8 mouse cellular contexts compared by ENCODE assay signal in genomic region chr7:6363047-6363488, GRCm38 (mm10). TPM values are rescaled to one million over a fixed set of nuclear protein-coding genes. Genes with fewer than 3 reads are reported as not detected.
DNase-seq lines count a peak whose midpoint lies in the region; ATAC-seq and TF ChIP-seq lines count a peak whose summit lies in the region.

Gene Zfp78, plus strand, starts transcription at chr7:6363280.

- H3K9me3 ChIP-seq in forebrain, embryonic 16.5 days (ENCODE audit: control insufficient read depth, low read length): no peaks in the 10 kb centered on the region
- no peaks in the 10 kb centered on the region for H3K9me3 ChIP-seq in intestine, postnatal 0 days (ENCODE audit: control insufficient read depth)

- TF ChIP-seq CTCF in intestine, postnatal 0 days (IDR thresholded peaks at IDR 0.05; ENCODE audit: low read depth): peak; percentile 57

- peak within 1 kb of the TSS; percentile 98 for H3K27ac ChIP-seq in forebrain, embryonic 16.5 days (ENCODE audit: low read length)
- H3K27ac ChIP-seq in intestine, postnatal 0 days (ENCODE audit: low read depth, low read length): peak within 1 kb of the TSS; percentile 76

- DNase-seq in spleen, postnatal 4 days (ENCODE audit: low spot score in 2 of 2): peak; percentile 78 to 86
- no peak for DNase-seq in spleen, adult 12 weeks (ENCODE audit: low spot score)
- DNase-seq in brain, adult 2 months (ENCODE audit: low read depth, low spot score): peak; percentile 99
- peak; percentile 88 for DNase-seq in lung, postnatal 25 days (ENCODE audit: low spot score)
- peak; percentile 90 to 92 for DNase-seq in right cerebral cortex, postnatal 10 days (ENCODE audit: low spot score in 2 of 2)
- DNase-seq in cerebellum, adult 11-12 months: no peak

- peak; percentile 83 for ATAC-seq in forebrain, embryonic 16.5 days
- ATAC-seq in intestine, postnatal 0 days: peak; percentile 82

- under 1% methylated on average over 23 of the region's 23 CpGs for WGBS in forebrain, embryonic 16.5 days
- under 1% methylated on average over 23 of the region's 23 CpGs for WGBS in intestine, postnatal 0 days

- peak within 1 kb of the TSS; percentile 79 for H3K9ac ChIP-seq in forebrain, embryonic 16.5 days (replicated peaks; ENCODE audit: low read depth, low read length)
- H3K9ac ChIP-seq in intestine, postnatal 0 days (ENCODE audit: low read depth, low read length): peak within 1 kb of the TSS; percentile 50

- H3K36me3 ChIP-seq in forebrain, embryonic 16.5 days (ENCODE audit: control insufficient read depth, insufficient read depth): no peaks in the 10 kb centered on the region
- no peaks in the 10 kb centered on the region for H3K36me3 ChIP-seq in intestine, postnatal 0 days (ENCODE audit: control insufficient read depth, insufficient read depth)

- peak within 1 kb of the TSS; percentile 69 for H3K4me2 ChIP-seq in forebrain, embryonic 16.5 days (ENCODE audit: low read length)
- H3K4me2 ChIP-seq in intestine, postnatal 0 days (replicated peaks; ENCODE audit: low read depth): peak within 1 kb of the TSS; percentile 74

- H3K4me3 ChIP-seq in forebrain, embryonic 16.5 days (replicated peaks; ENCODE audit: low read length): peak within 1 kb of the TSS; percentile 57
- peak within 1 kb of the TSS; percentile 50 for H3K4me3 ChIP-seq in intestine, postnatal 0 days (ENCODE audit: low read depth, low read length)

- H3K27me3 ChIP-seq in forebrain, embryonic 16.5 days (replicated peaks; ENCODE audit: control insufficient read depth, insufficient read depth, low read length): no peaks in the 10 kb centered on the region
- no peaks in the 10 kb centered on the region for H3K27me3 ChIP-seq in intestine, postnatal 0 days (replicated peaks; ENCODE audit: control insufficient read depth, insufficient read depth, low read length)

- peaks cover 13% of the 10 kb centered on the region for H3K4me1 ChIP-seq in forebrain, embryonic 16.5 days (replicated peaks; ENCODE audit: control insufficient read depth, insufficient read depth, low read length)
- H3K4me1 ChIP-seq in intestine, postnatal 0 days (replicated peaks; ENCODE audit: control insufficient read depth, insufficient read depth, low read length): no peaks in the 10 kb centered on the region

RNA-seq across cellular contexts. Expression of gene Zfp78, which starts in this region (rescaled TPM):
- 5.8 and 6.8 TPM in 2 replicates for polyA plus RNA-seq in forebrain, embryonic 16.5 days (2015; fragmentation: Nextera tagmentation; extraction: Ambion mirVana)
- polyA plus RNA-seq in intestine, postnatal 0 days (2015; fragmentation: Nextera tagmentation; extraction: Ambion mirVana): 0.82 and 1.1 TPM in 2 replicates

Comparison
In these comparisons a context has a peak if more than half of its experiments do, and no peak if none do; other contexts are left out.
1. DNase-seq: peak in spleen, postnatal 4 days (2 of 2), brain, adult 2 months (single experiment), lung, postnatal 25 days (single experiment) and right cerebral cortex, postnatal 10 days (2 of 2); none in spleen, adult 12 weeks (single experiment) and cerebellum, adult 11-12 months (single experiment).